In the genomic region with DNA sequence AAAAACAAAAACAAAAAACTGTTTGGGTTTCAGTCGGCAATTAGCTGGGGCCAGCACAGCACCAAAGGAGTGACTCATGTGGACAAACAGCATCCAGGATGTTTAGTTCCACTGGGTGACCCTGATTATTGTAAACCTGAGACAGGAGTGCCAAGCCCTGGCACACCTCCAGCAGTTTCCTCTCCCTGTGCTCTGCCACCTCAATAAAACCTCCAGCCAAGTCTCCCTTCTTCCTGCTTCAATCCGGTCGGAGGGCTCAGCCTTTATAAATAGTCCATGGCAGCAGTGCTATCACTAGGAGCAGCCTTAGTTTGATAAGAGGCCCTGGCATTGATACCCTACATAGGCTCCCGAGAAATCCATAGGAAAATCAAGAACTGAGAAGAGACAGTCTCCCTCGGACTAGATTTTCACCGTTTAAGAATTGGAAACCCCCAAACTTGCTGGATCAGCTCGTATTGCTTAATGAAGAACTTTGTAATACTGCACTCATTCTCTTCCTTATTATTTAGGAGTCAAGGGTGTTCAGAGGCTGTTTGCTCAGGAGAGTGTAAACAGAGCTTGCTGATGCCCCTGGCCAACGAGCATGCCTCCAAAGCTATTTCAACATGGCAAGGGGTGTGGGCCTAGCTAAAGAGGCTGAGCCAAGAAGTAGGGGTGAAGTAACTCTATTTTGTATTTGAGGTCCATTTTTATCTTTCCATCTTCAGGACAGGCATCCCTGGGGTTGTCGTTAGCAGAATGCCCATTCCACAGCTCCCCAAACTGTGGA, we compare ENCODE assay signal across 11 mouse cellular contexts. TPM values are rescaled to one million over a fixed set of nuclear protein-coding genes. Genes with fewer than 3 reads are reported as not detected.
DNase-seq lines count a peak whose midpoint lies in the region; ATAC-seq and TF ChIP-seq lines count a peak whose summit lies in the region.
"Had no signal": no experiment of that assay in that cellular context is flagged by ENCODE, and none has a peak within 500 bp of the region (broad histone marks: within the 10 kb centered on the region; RNA-seq: fewer than 3 reads in every experiment).

No protein-coding gene starts in this region.

- no peaks in the 10 kb centered on the region for H3K36me3 ChIP-seq in midbrain, embryonic 14.5 days (ENCODE audit: control insufficient read depth, insufficient read depth, low read length)
- H3K36me3 ChIP-seq in midbrain, embryonic 13.5 days: no peaks in the 10 kb centered on the region
- no peaks in the 10 kb centered on the region for H3K36me3 ChIP-seq in stomach, postnatal 0 days (ENCODE audit: control insufficient read depth, insufficient read depth, low read length)
- H3K36me3 ChIP-seq: midbrain, embryonic 12.5 days had no signal

- no peaks in the 10 kb centered on the region for H3K9me3 ChIP-seq in midbrain, embryonic 14.5 days (ENCODE audit: control insufficient read depth, low read length)
- H3K9me3 ChIP-seq in midbrain, embryonic 13.5 days: no peaks in the 10 kb centered on the region
- H3K9me3 ChIP-seq in stomach, postnatal 0 days (ENCODE audit: control insufficient read depth, low read length): no peaks in the 10 kb centered on the region

- DNase-seq in cerebellum, postnatal 10 days: peak; percentile 62 to 70
- no peak for DNase-seq in cerebellum, adult 11-12 months
- DNase-seq in midbrain, embryonic 14.5 days: no peak
- DNase-seq in kidney, postnatal 25 days: peak; percentile 66 to 73
- DNase-seq in stomach, postnatal 0 days (ENCODE audit: low spot score): peak; percentile 87
- DNase-seq in gastrocnemius, postnatal 25 days: no peak

- peaks cover 12% of the 10 kb centered on the region; the same call in 1 of the 2 replicates for H3K4me1 ChIP-seq in midbrain, embryonic 14.5 days (ENCODE audit: control insufficient read depth, insufficient read depth, low read length)
- H3K4me1 ChIP-seq in midbrain, embryonic 13.5 days (replicated peaks): peaks cover 17% of the 10 kb centered on the region
- H3K4me1 ChIP-seq in stomach, postnatal 0 days (replicated peaks; ENCODE audit: control insufficient read depth, insufficient read depth): no peaks in the 10 kb centered on the region

- H3K9ac ChIP-seq in midbrain, embryonic 14.5 days (replicated peaks; ENCODE audit: low read length): no peak overlapping the region
- no peak overlapping the region for H3K9ac ChIP-seq in midbrain, embryonic 13.5 days (replicated peaks)
- no peak overlapping the region for H3K9ac ChIP-seq in stomach, postnatal 0 days (ENCODE audit: low read length)
- H3K9ac ChIP-seq: midbrain, embryonic 12.5 days had no signal

- no peak for ATAC-seq in midbrain, embryonic 14.5 days (ENCODE audit: low FRiP score, low TSS enrichment)
- no peak for ATAC-seq in midbrain, embryonic 13.5 days
- ATAC-seq in stomach, postnatal 0 days (ENCODE audit: low FRiP score, low TSS enrichment): peak; percentile 82
- ATAC-seq in frontal cortex, adult (ENCODE audit: low TSS enrichment): no peak
- ATAC-seq: inflammation-experienced regulatory T-cells, adult 6 months had no signal

- no peak overlapping the region for H3K4me3 ChIP-seq in midbrain, embryonic 14.5 days (replicated peaks; ENCODE audit: low read depth, low read length)
- H3K4me3 ChIP-seq in midbrain, embryonic 13.5 days (replicated peaks): no peak overlapping the region
- no peak overlapping the region for H3K4me3 ChIP-seq in stomach, postnatal 0 days (ENCODE audit: low read depth, low read length)
- H3K4me3 ChIP-seq: midbrain, embryonic 12.5 days had no signal

- 0 out of 2 replicates have a peak overlapping the region, but pooled peaks have one; percentile 2 for H3K27ac ChIP-seq in midbrain, embryonic 14.5 days (replicated peaks; ENCODE audit: low read depth, low read length)
- H3K27ac ChIP-seq in midbrain, embryonic 13.5 days: no peak overlapping the region
- H3K27ac ChIP-seq in stomach, postnatal 0 days (replicated peaks): peak overlapping the region; percentile 77
- H3K27ac ChIP-seq: midbrain, embryonic 12.5 days had no signal

- no peaks in the 10 kb centered on the region for H3K27me3 ChIP-seq in midbrain, embryonic 14.5 days (ENCODE audit: control insufficient read depth, insufficient read depth, low read length)
- peaks cover 6% of the 10 kb centered on the region; the same call in 1 of the 2 replicates for H3K27me3 ChIP-seq in midbrain, embryonic 13.5 days
- H3K27me3 ChIP-seq in stomach, postnatal 0 days (ENCODE audit: control insufficient read depth, insufficient read depth, low read length): no peaks in the 10 kb centered on the region; the same call in 1 of the 2 replicates

- no peak overlapping the region for H3K4me2 ChIP-seq in midbrain, embryonic 14.5 days (ENCODE audit: low read length)
- no peak overlapping the region for H3K4me2 ChIP-seq in midbrain, embryonic 13.5 days (replicated peaks)
- no peak overlapping the region for H3K4me2 ChIP-seq in stomach, postnatal 0 days (replicated peaks; ENCODE audit: low read depth)
- H3K4me2 ChIP-seq: midbrain, embryonic 12.5 days had no signal

- 76% methylated on average over 9 of the region's 9 CpGs for WGBS in midbrain, embryonic 14.5 days
- WGBS in midbrain, embryonic 13.5 days: 83% methylated on average over 9 of the region's 9 CpGs
- 44% methylated on average over 9 of the region's 9 CpGs for WGBS in stomach, postnatal 0 days

- TF ChIP-seq CTCF in stomach, postnatal 0 days (IDR thresholded peaks at IDR 0.05; ENCODE audit: low read depth): no peak

- no peak for TF ChIP-seq EP300 in stomach, postnatal 0 days (optimal IDR thresholded peaks at IDR 0.05)

RNA-seq across cellular contexts. Expression of a gene that starts 0.7 kb away (rescaled TPM):
- polyA plus RNA-seq in midbrain, embryonic 14.5 days (2014; fragmentation: Nextera tagmentation; extraction: Ambion mirVana): 1.6 and 1.9 TPM in 2 replicates
- 0.58 and 1.3 TPM in 2 replicates for polyA plus RNA-seq in midbrain, embryonic 13.5 days (2015; fragmentation: Nextera tagmentation; extraction: Ambion mirVana)
- polyA plus RNA-seq in stomach, postnatal 0 days (2015; fragmentation: Nextera tagmentation; extraction: Ambion mirVana): 0.34 TPM in 1 of 2 replicates, not detected in the other
- not detected for total RNA-seq in gastrocnemius, postnatal 25 days (2021)
- polyA plus RNA-seq: C2C12; inflammation-experienced regulatory T-cells, adult 6 months had no signal

RNA-seq across cellular contexts. Expression of a gene that starts 3.0 kb away (rescaled TPM):
- 18.8 and 21.8 TPM in 2 replicates for polyA plus RNA-seq in midbrain, embryonic 14.5 days (2014; fragmentation: Nextera tagmentation; extraction: Ambion mirVana)
- 7.5 and 9.8 TPM in 2 replicates for polyA plus RNA-seq in midbrain, embryonic 13.5 days (2015; fragmentation: Nextera tagmentation; extraction: Ambion mirVana)
- polyA plus RNA-seq in stomach, postnatal 0 days (2015; fragmentation: Nextera tagmentation; extraction: Ambion mirVana): 30.8 and 32.0 TPM in 2 replicates
- not detected for total RNA-seq in gastrocnemius, postnatal 25 days (2021)

RNA-seq across cellular contexts. Expression of a gene that starts 29.0 kb away (rescaled TPM):
- polyA plus RNA-seq in midbrain, embryonic 14.5 days (2014; fragmentation: Nextera tagmentation; extraction: Ambion mirVana): 45.5 and 63.0 TPM in 2 replicates
- polyA plus RNA-seq in midbrain, embryonic 13.5 days (2015; fragmentation: Nextera tagmentation; extraction: Ambion mirVana): 66.4 and 67.6 TPM in 2 replicates
- 29.9 and 33.0 TPM in 2 replicates for polyA plus RNA-seq in stomach, postnatal 0 days (2015; fragmentation: Nextera tagmentation; extraction: Ambion mirVana)
- 10 to 100 TPM; 13.0 to 15.1 TPM for total RNA-seq in gastrocnemius, postnatal 25 days (2021)

RNA-seq across cellular contexts. Expression of a gene that starts 38.2 kb away (rescaled TPM):
- 63.4 and 63.6 TPM in 2 replicates for polyA plus RNA-seq in midbrain, embryonic 14.5 days (2014; fragmentation: Nextera tagmentation; extraction: Ambion mirVana)
- polyA plus RNA-seq in midbrain, embryonic 13.5 days (2015; fragmentation: Nextera tagmentation; extraction: Ambion mirVana): 68.8 and 82.1 TPM in 2 replicates
- 40.0 and 42.2 TPM in 2 replicates for polyA plus RNA-seq in stomach, postnatal 0 days (2015; fragmentation: Nextera tagmentation; extraction: Ambion mirVana)
- 10 to 100 TPM; 17.6 to 18.3 TPM for total RNA-seq in gastrocnemius, postnatal 25 days (2021)

RNA-seq across cellular contexts. Expression of a gene that starts 57.8 kb away (rescaled TPM):
- 83.3 and 123 TPM in 2 replicates for polyA plus RNA-seq in midbrain, embryonic 14.5 days (2014; fragmentation: Nextera tagmentation; extraction: Ambion mirVana)
- polyA plus RNA-seq in midbrain, embryonic 13.5 days (2015; fragmentation: Nextera tagmentation; extraction: Ambion mirVana): 95.9 and 98.5 TPM in 2 replicates
- 5.3 and 5.7 TPM in 2 replicates for polyA plus RNA-seq in stomach, postnatal 0 days (2015; fragmentation: Nextera tagmentation; extraction: Ambion mirVana)
- 1 to 10 TPM; 3.0 to 6.4 TPM for total RNA-seq in gastrocnemius, postnatal 25 days (2021)

Comparison
In these comparisons a context has a peak if more than half of its experiments do, and no peak if none do; other contexts are left out.
1. DNase-seq: peak in cerebellum, postnatal 10 days (2 of 2), kidney, postnatal 25 days (2 of 2) and stomach, postnatal 0 days (single experiment); none in cerebellum, adult 11-12 months (single experiment), midbrain, embryonic 14.5 days (single experiment) and gastrocnemius, postnatal 25 days (single experiment).